Mouse (Mus musculus): ENCODE measurements at regions not wholly inside any gene's neighbourhood (a gene's known extent, or its start where the extent isn't known, plus 50 kb on each side); places are given as distances from the start of the nearest gene placed in this dataset.

DNA sequence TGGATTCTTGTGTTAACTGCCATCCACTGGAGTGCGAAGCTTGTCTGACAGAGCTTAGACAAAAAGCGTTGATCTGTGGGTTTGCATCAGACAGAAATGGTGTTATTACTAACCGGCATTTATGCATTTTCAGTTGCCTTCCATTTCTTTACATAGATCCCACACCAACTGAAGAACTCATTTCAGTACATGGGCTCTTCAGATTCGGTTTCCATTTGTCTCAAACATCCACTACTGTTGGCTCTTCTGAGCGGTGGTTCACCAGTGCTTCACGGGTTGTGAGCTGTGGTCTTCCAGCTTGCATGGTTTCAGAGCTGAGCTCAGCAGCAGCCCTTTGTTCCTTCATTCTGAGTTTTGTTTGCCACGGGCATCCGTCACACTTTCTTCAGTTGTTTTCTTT is 294.4 kb downstream of the Eipr1 start:
- TF ChIP-seq CTCF (IDR thresholded peaks at IDR 0.05; ENCODE audit: borderline replicate concordance, control insufficient read depth, extremely low read depth, insufficient read depth, low read length, poor library complexity) (no peak), POLR2A (IDR thresholded peaks at IDR 0.05; ENCODE audit: control insufficient read depth, extremely low read depth, insufficient read depth, low read length, poor library complexity) (no peak)

All from thymus, adult 2 months (tissue).